Mouse (Mus musculus) liver, embryonic 11.5 days (tissue): ENCODE results near the gene Slc29a2. TPM values are rescaled to one million over a fixed set of nuclear protein-coding genes. Genes with fewer than 3 reads are reported as not detected.

Source experiments
- ATAC-seq: fragments of 200-750 bp; cut with Nextera tagmentation; replicated peaks from 2 replicates; pipeline ENCODE4 v1.8.0; 2017; ENCODE audit warnings: moderate number of reproducible peaks, mild to moderate bottlenecking, moderate TSS enrichment, moderate library complexity; ENCODE audit not compliant: low FRiP score
- DNase-seq: peaks from one replicate; pipeline ENCODE4 v3.0.0-alpha.2; 2017; ENCODE audit warnings: low spot score
- H3K27ac ChIP-seq: fragments of 300-500 bp; sonication (generic); 2 replicates; pipeline ENCODE4 v1.5.1; 2014; ENCODE audit warnings: mild to moderate bottlenecking, low read depth, low read length, control low read depth
- H3K27me3 ChIP-seq: fragments of 300-500 bp; sonication (generic); replicated peaks from 2 replicates; pipeline ENCODE4 v1.6.1; 2014; ENCODE audit warnings: low read length, mixed read lengths; ENCODE audit not compliant: control insufficient read depth, insufficient read depth
- H3K36me3 ChIP-seq: fragments of 300-500 bp; sonication (generic); 2 replicates; pipeline ENCODE4 v1.6.1; 2014; ENCODE audit warnings: mild to moderate bottlenecking, low read length, moderate library complexity, mixed read lengths; ENCODE audit not compliant: control insufficient read depth, insufficient read depth
- H3K4me1 ChIP-seq: fragments of 300-500 bp; sonication (generic); replicated peaks from 2 replicates; pipeline ENCODE4 v1.6.1; 2014; ENCODE audit warnings: low read length, mixed read lengths; ENCODE audit not compliant: control insufficient read depth, insufficient read depth
- H3K4me2 ChIP-seq: fragments of 300-500 bp; sonication (generic); 2 replicates; pipeline ENCODE4 v1.6.1; 2014; ENCODE audit warnings: mild to moderate bottlenecking, control low read depth, moderate library complexity
- H3K4me3 ChIP-seq: fragments of 300-500 bp; sonication (generic); 2 replicates; pipeline ENCODE4 v1.5.1; 2014; ENCODE audit warnings: low read depth, low read length, control low read depth
- H3K9ac ChIP-seq: fragments of 300-500 bp; sonication (generic); 2 replicates; pipeline ENCODE4 v1.6.1; 2014; ENCODE audit warnings: low read depth, low read length, control low read depth
- H3K9me3 ChIP-seq: fragments of 300-500 bp; sonication (generic); 2 replicates; pipeline ENCODE4 v1.6.1; 2016; ENCODE audit warnings: low read length, inconsistent platforms, mixed read lengths; ENCODE audit not compliant: control insufficient read depth
- WGBS: fragments of 180-500 bp; shearing (Covaris S2); extraction: QIAGEN DNeasy Blood & Tissue Kit; methylation state at CpG from one replicate; pipeline ENCODE4 v1.1.7; 2014; 5-methylcytosine and 5-hydroxymethylcytosine counted together
- polyA plus RNA-seq: library from polyadenylated mRNA; unstranded; fragments of >200 nt; fragmentation: Nextera tagmentation; extraction: Ambion mirVana; gene quantifications from 2 replicates; pipeline ENCODE4 v1.2.1, GENCODE M21; 2014

Slc29a2 gene
- polyA plus RNA-seq, 1 experiment from 2014 or later = 6.2 TPM

DNA sequence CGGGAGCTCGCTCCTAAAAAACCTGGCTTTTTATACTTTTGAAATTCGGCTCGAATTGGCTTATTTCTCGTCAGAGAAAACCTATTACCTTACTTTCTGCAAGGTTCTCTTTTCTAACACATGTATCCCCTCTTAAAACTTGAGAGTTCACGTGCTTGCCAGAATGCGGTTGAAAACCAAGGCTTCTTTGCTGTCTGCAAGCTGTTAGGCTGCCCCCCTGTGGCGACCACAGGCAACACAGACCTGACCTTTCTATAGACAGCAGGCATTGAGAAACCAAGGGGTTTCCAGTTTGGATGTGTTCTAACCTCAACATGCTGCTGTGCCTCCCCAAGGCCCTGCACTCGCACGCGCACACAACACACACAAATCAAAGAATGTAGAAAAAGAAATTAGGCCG is 6.9 kb upstream of the Slc29a2 start:
- Histone ChIP-seq H3K9me3 (no peaks in the 10 kb centered on the region), H3K4me2 (peak overlapping the region; percentile 28; the same call in 1 of the 2 replicates), H3K4me1 (no peaks in the 10 kb centered on the region), H3K9ac (no peak overlapping the region), H3K4me3 (no peak overlapping the region), H3K36me3 (no peaks in the 10 kb centered on the region), H3K27me3 (no peaks in the 10 kb centered on the region), H3K27ac (no peak overlapping the region)
- ATAC-seq (no peak), DNase-seq (peak; percentile 63)
- WGBS = 17% methylated on average over 12 of the region's 12 CpGs

- H3K27ac ChIP-seq = no peak overlapping the region
- H3K4me3 ChIP-seq = no peak overlapping the region
- ATAC-seq (no peak), DNase-seq (no peak)
- H3K36me3 ChIP-seq = no peaks in the 10 kb centered on the region
- WGBS = 82% methylated on average over 4 of the region's 4 CpGs
- H3K9ac ChIP-seq = no peak overlapping the region
- H3K4me2 ChIP-seq = no peak overlapping the region
- no peaks in the 10 kb centered on the region for H3K4me1 ChIP-seq
- no peaks in the 10 kb centered on the region for H3K9me3 ChIP-seq
- no peaks in the 10 kb centered on the region for H3K27me3 ChIP-seq
Measured at GRCm38 (mm10) chr19:5017611-5018010, 6.0 kb upstream of the Slc29a2 start.

- 87% methylated on average over 3 of the region's 3 CpGs for WGBS
- Histone ChIP-seq H3K9me3 (no peaks in the 10 kb centered on the region), H3K4me1 (no peaks in the 10 kb centered on the region), H3K27me3 (no peaks in the 10 kb centered on the region), H3K36me3 (no peaks in the 10 kb centered on the region), H3K9ac (no peak overlapping the region), H3K4me3 (no peak overlapping the region), H3K4me2 (no peak overlapping the region), H3K27ac (no peak overlapping the region)
- ATAC-seq (no peak), DNase-seq (no peak)
Measured at GRCm38 (mm10) chr19:5018191-5018590, 5.5 kb upstream of the Slc29a2 start.

DNA sequence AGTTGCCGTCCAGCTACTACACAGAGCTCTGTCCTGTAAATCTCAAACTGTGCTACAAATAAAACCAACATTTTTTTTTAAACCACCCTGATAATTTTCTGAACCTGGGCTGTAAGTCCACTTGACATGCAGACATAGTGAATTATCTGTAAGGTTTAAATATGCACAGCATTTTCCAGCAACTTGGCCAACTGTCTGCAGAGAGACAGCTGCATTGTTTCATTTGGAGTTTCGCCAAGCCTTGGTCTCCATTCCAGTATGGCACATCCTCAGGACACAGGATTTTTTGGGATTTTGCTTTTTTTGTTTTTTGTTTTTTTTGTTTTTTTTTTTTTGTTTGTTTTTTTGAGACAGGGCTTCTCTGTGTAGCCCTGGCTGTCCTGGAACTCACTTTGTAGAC is 2.2 kb upstream of the Slc29a2 start:
- peaks cover 4% of the 10 kb centered on the region; the same call in 1 of the 2 replicates for H3K4me1 ChIP-seq
- 77% methylated on average over 2 of the region's 2 CpGs for WGBS
- no peak overlapping the region for H3K4me2 ChIP-seq
- H3K4me3 ChIP-seq = no peak overlapping the region
- H3K27me3 ChIP-seq = no peaks in the 10 kb centered on the region
- no peaks in the 10 kb centered on the region for H3K9me3 ChIP-seq
- H3K36me3 ChIP-seq = no peaks in the 10 kb centered on the region; the same call in 1 of the 2 replicates
- no peak overlapping the region for H3K27ac ChIP-seq
- H3K9ac ChIP-seq = no peak overlapping the region
- ATAC-seq (no peak), DNase-seq (no peak)

DNA sequence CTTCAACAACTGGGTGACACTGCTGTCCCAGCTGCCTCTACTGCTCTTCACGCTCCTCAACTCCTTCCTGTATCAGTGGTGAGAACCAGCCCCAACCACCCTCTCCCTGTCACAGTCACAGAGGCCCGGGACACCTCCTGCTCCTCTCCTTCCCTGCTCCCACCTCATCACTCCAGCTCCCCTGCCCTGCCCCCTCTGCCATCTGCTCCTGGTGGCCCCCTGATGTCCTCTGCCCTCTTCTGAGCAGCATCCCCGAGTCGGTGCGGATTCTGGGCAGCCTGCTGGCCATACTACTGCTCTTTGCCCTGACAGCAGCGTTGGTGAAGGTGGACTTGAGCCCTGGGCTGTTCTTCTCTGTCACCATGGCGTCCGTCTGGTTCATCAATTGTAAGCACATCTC is 2.5 kb downstream of the Slc29a2 start:
- no peak overlapping the region for H3K27ac ChIP-seq
- H3K27me3 ChIP-seq = no peaks in the 10 kb centered on the region
- H3K4me3 ChIP-seq = no peak overlapping the region
- DNase-seq (no peak), ATAC-seq (no peak)
- H3K36me3 ChIP-seq = peaks cover 3% of the 10 kb centered on the region; the same call in 1 of the 2 replicates
- no peak overlapping the region for H3K4me2 ChIP-seq
- H3K9me3 ChIP-seq = no peaks in the 10 kb centered on the region
- H3K4me1 ChIP-seq = peaks cover 4% of the 10 kb centered on the region; the same call in 1 of the 2 replicates
- no peak overlapping the region for H3K9ac ChIP-seq
- WGBS = 83% methylated on average over 8 of the region's 8 CpGs

- Histone ChIP-seq H3K9me3 (no peaks in the 10 kb centered on the region), H3K4me3 (no peak overlapping the region), H3K27me3 (no peaks in the 10 kb centered on the region), H3K9ac (no peak overlapping the region), H3K4me1 (peaks cover 3% of the 10 kb centered on the region; the same call in 1 of the 2 replicates), H3K27ac (no peak overlapping the region), H3K4me2 (no peak overlapping the region), H3K36me3 (peaks cover 6% of the 10 kb centered on the region; the same call in 1 of the 2 replicates)
- DNase-seq = no peak
- ATAC-seq = no peak
- WGBS = 78% methylated on average over 3 of the region's 3 CpGs
Measured at GRCm38 (mm10) chr19:5032686-5033085, 9.0 kb downstream of the Slc29a2 start.

DNA sequence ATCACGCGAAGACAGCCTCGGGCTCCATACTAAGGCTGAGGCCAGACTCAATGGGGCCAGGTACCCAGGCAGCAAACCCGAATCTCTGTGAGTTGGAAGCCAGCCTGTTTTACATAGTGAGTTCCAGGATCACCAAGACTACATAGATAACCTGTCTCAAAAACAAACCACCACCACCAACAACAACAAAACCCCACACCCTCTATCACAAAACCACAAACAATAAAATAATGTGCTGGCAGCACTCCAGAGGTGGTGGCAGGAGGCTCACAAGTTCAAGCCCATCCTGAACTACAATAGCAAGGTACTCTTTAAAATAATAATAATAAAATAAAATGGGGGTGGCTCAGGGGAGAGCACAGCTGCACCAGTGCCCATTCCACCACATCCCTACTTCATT is 12.9 kb downstream of the Slc29a2 start:
- Histone ChIP-seq H3K4me1 (peaks cover 22% of the 10 kb centered on the region), H3K4me2 (no peak overlapping the region), H3K9me3 (no peaks in the 10 kb centered on the region), H3K4me3 (no peak overlapping the region), H3K9ac (no peak overlapping the region), H3K27ac (no peak overlapping the region), H3K27me3 (no peaks in the 10 kb centered on the region), H3K36me3 (no peaks in the 10 kb centered on the region)
- ATAC-seq = no peak
- DNase-seq = no peak
- 65% methylated on average over 4 of the region's 4 CpGs for WGBS

GRCm38 (mm10) chr19:5037678-5038571 is 14.3 kb downstream of the Slc29a2 start:
- peak overlapping the region; percentile 92 for H3K4me3 ChIP-seq
- ATAC-seq (peak; percentile 38), DNase-seq (peak; percentile 86)
- no peaks in the 10 kb centered on the region for H3K36me3 ChIP-seq
- 4% methylated on average over 32 of the region's 32 CpGs for WGBS
- H3K4me1 ChIP-seq = peaks cover 28% of the 10 kb centered on the region
- H3K27me3 ChIP-seq = no peaks in the 10 kb centered on the region
- H3K27ac ChIP-seq = peak overlapping the region; percentile 28; the same call in 1 of the 2 replicates
- H3K4me2 ChIP-seq = peak overlapping the region; percentile 94
- H3K9ac ChIP-seq = peak overlapping the region; percentile 73
- no peaks in the 10 kb centered on the region for H3K9me3 ChIP-seq
